Mouse (Mus musculus): ENCODE measurements around the gene Lgr6.

Lgr6 gene

DNA sequence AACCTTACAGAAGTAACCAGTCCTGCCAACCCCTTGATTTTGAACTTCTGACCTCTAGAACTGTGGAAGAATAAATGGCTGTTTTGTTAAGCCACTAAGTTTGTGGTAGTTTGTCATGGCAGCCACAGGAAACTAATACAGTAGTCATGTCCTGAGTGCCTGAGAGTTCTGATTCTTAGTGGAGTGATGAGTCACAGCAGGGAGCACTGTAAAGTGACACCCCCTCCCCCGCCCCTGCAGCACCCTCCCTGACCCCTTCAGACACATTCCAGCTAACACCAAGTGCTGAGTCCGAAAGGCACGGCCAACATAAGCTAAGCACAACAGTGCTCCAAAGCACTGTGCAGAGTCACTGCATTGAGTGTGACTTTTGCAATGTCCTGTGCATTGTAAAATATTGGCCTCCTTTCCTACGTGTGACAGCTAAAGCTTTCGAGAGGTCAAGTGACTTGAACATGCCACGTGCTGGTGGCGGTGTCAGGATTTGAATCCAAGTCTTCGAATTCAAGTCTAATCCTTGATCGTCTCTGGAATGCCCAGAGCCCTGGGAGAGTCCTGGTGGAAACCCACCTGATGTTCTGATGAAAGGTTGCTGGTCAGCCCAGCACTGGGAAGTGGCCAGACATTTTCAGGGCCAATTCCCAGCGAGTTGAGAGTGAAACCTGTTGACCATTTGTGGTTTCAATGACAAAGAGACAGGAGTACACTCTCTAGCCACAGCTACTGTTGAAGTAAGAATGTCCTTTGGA lies 88.0 kb downstream of the Lgr6 start:
- DNase-seq (ENCODE audit: low read depth, low spot score), result no peak

DNA sequence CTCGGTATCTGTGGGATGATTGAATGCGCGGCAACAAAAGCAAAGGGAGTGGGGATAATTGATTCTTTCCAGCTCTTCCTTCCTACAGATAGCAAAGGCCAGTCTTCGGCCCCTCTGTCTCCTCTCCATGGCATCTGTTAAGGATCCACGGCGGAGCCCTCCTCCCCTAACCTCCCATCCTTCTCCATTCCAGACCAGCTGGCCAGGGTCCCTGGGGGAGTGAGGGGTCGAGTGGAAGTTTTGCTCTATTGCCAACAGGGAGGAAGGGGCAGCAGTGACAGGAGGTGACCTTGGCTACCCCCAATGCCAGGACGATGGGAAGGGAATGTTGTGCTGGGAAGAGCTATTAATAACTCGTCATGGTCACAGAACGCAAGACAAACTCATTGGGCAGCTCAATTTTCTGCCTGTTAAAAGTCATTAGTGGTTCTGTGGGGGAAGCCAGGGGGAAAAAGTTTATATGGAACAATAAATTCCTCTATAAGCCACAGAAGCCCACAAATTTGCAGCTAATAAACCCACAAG lies 90.1 kb downstream of the Lgr6 start:
- no peak for DNase-seq (ENCODE audit: low read depth, low spot score)

DNA sequence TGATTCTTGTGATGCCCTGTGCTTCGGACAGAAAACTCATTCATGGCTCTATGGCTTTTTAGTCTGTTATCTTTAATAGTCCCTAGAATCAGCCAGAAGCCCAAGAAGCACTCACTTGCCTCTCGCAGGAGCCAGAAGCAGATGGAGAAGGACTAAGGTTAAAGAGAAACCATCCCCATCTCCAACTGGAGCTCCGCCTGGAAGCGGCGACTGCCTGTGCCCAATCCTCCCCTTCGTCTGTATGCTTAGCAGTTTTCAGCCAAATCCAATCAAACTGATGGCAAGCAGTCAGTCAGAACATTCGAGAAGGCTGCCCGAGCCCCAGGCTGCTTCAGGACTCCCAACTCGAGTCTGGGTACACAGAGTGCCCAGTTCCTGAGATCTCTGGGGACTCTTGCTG lies 92.6 kb downstream of the Lgr6 start:
- no peak for DNase-seq (ENCODE audit: low read depth, low spot score)

DNA sequence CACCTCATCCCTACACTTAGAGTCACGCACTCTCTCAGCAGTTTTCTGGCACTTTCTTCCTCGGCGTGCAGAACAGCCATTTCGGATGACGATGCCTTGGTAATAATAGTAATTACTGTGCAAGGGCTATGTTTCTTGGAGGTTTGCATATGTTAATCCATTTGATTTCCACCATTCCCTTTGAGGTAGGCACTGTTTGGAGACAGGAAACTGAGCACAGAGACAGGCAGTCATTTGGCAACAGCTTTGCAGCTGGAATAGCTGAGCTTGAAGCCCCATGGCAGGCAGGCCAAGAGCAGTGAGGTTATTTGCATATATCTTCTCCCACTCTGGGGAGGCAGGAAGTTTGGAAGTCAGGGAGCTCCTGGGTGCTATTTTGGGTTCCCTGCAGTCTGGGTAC lies 93.2 kb downstream of the Lgr6 start:
- no peak for DNase-seq (ENCODE audit: low read depth, low spot score)

DNA sequence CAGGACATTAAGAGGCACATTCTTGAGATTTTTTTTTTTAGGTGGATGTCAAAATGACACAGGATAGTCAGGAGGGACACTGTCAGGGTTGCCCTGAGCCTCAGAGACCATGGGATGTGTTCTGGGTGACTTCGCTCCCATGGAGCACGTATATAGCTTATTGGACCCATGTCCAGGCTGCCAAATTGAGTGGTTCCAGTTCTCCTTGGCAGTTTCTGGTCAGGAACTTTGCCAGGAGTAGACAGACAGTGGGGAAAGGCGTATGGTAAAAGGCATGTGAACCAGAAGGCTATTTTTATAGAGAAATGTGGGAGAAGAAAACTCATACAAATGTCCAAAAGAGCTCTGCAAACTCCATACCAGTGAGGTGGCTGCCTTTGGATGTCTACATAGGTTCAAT lies 95.2 kb downstream of the Lgr6 start:
- DNase-seq (ENCODE audit: low read depth, low spot score), result no peak

DNA sequence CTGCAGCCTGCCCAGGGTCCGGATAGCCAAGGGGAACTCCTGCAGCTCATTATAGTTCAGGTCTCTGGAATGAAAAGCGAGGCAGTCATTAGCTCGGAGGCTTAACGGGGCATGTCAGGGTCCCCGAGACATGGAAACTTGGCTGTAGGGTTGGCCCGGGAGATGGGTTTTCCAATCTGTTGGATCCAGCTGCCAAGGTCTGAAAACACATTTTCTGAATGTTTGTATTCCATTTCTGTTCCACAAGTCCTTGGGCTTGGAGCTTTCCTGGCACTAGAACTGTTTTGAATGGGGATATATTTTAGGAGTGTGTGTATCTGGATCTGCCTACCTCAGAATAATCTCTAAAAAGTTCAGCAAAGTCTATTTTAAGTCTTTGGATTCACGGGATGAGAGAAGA lies 99.4 kb downstream of the Lgr6 start:
- DNase-seq (ENCODE audit: low read depth, low spot score), result no peak

DNA sequence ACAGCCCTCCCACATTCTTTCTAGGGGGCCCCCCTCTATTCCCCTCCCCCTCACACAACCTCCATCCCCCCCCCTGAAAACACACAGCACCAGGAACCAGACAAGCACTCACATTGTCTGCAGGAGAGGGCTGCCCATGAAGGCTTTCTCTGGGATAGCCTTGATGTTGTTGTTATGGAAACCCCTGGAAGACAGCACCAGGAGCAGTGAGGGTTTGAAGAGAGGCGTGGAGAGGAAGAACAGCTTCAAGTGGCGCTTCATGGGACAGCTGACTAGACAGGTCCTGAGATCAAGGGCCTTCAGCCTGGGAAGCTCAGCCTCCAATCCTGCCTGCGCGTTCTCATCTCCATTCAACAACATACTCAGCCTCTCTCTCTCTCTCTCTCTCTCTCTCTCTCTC lies 101.7 kb downstream of the Lgr6 start:
- no peak for DNase-seq (ENCODE audit: low read depth, low spot score)

DNA sequence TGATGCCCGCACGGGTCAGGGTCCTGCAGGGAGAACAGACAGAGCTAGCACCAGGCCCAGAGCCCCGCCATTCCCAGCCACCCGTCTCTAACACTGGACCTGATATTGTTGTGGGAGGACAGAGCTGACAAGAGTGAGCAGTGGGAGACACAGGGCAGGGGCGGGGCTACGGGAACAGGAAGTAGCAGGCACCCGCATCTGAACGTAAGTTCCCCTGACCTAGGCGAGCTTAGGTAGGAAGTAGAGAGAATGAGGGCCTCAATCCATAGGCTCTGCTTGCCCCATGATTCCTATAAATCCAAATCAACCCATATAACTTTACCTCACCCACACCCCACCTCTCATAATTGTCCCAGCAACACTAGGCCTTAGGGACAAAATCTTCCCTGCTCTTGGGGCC lies 104.5 kb downstream of the Lgr6 start:
- DNase-seq (ENCODE audit: low read depth, low spot score), result no peak

DNA sequence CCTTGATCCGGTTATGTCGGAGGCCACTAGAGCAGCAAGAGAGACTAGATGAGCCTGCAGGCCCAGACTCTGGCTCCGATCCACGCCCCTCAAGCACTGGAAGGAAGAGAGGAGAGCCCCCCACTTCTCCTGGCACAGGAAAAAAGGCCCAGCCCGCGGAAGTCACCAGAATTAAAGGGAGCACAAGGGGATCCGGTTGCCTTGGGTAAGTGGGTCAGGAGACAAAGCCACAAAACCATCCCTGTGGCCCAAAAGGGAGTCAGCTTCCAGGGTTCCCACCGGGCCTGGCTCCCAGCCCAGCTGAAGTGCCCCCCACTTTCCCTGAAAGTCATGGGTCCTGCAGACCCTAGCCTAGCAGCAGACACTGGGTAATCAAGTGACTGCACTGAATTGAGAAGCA lies 106.8 kb downstream of the Lgr6 start:
- DNase-seq (ENCODE audit: low read depth, low spot score), result no peak

DNA sequence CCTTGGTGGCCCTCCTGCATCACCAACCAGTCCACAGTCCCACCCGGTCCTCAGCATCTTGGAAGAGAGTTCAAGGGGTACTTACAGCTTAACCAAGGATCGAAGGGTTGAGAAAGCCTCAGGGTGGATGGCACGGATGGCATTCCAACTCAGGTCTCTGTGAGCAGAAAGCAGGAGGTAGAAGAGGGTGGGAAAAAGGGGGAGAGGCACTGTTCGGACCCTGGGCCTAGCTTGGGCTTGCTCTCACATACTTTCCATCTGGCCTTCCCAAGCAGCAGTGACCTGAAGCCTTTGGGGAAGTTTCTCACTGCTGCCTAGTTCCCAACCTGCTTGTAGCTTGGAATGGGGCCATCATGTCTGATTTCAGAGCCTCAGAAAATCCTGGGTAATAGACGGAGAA lies 107.5 kb downstream of the Lgr6 start:
- DNase-seq (ENCODE audit: low read depth, low spot score), result no peak

DNA sequence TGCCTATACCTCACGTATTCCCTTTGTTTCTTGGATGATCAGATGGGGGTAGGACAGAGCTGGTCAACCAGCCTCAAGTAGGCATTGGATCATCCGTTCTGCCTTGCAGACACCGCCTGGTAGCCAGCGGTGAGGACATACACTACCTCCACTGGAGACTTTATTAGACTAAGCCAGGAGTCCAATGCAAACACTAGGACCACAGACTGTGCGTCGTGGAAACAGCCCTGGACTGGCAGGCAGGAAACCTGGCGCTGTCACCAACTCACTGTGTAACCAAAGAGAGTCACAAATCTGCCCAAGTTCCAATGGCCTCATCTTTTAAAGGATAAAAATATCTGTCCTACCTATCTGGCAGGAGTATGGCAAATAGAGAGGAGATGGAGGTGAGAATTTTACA lies 108.6 kb downstream of the Lgr6 start:
- no peak for DNase-seq (ENCODE audit: low read depth, low spot score)

DNA sequence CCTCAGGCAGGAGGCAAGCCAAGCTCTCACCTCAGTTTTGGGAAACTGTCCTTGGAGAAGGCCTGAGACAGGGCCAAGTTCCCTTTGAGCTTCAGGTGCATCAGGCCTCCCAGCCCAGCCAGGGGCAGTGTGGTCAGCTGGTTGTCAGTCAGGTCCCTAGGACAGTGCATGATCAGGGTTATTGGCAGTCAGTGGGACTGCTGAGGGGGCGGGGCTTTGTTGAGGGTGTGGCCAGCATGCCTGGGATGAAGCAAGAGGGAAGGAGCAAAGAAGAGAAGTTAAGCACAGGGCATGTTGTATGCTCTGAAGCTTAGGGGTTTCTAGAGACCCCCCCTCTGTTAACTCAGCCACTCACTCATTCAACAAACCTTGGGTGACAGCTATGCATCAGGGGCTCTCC lies 109.1 kb downstream of the Lgr6 start:
- DNase-seq (ENCODE audit: low read depth, low spot score), result no peak

DNA sequence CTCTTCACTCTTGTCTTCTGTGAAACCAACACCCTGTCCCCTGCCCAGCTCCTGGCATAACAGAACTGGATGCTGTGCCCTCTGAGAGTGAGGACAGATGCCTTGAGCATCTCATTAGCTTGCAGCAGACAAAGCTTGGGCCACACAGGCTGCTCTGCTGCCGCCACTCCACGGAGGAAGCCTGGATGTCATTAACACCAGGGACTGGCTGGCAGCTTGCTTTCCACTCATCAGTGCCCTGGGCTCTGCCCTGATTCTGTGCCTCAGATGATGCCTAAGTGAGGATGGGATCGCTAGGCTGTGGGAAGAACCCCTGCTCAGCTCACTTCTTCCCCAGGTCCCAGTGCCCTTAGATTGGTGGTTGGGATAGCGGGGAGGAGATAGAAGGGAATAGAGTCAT lies 109.6 kb downstream of the Lgr6 start:
- DNase-seq (ENCODE audit: low read depth, low spot score), result no peak

DNA sequence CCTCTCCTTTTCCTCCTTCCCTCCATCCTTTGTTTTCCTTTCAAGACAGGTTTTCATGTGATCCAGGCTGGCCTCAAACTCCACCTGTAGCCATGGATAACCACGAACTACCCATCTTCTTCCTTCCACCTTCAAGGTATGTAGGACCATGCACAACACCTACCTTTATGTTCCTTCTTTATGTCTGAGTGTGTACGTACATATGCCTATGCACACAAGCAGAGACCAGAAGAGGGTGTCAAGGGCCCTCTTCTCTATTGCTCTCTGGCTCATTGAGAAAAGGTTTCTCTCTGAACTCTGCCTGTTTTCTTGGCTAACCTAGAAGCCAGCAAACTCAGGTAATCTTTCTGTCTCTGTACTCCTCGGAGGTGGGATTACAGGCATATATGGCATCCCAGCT lies 110.3 kb downstream of the Lgr6 start:
- no peak for DNase-seq (ENCODE audit: low read depth, low spot score)

DNA sequence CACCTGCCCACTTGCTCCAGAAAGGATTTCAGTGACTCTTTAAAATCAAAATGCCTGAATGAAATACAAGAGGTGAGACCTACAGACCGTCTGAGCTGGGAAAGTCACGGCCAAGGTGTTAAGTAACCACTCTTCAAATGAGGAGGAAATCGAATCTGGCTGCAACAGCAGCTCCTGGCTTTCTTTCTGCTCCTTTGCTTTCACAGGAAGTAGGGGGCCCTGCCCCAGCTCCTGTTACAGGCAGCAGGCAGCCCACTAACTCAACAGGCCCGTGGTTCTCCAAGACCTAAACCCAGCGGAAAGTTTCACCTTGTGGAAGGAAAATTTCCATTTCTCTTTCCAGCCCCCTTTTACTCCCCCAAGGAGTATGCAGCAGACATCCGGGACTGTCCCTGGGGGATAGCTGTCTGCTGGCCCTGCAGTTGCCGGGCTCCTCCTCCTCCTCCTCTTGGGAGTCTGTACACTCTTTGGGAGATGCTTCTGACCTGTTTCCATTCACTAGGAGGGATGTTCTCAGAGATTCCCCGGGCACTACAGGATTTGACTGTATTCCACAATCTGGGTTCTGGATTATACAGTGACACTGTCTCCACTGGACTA lies 112.9 kb downstream of the Lgr6 start:
- DNase-seq (ENCODE audit: low read depth, low spot score), result no peak

DNA sequence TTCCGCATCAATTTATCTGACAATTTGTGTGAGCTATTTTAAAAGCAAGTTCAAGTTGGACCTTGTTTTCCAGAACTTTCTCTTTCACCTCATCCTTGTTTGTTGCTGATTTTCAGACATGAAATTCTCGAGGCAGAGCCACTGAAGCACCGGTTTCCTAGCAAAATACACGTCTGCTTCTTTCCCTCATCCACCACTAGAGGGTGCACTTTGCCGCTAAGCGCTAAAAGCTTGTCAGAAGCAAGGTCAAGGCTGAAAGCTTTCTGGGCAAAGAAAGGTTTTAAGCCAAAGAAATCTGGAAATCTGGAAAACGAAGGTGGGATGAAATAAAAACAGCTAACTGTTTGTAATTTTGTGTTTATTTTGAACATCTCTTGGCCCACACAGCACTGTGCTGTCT lies 115.7 kb downstream of the Lgr6 start:
- DNase-seq (ENCODE audit: low read depth, low spot score), result peak; percentile 64

DNA sequence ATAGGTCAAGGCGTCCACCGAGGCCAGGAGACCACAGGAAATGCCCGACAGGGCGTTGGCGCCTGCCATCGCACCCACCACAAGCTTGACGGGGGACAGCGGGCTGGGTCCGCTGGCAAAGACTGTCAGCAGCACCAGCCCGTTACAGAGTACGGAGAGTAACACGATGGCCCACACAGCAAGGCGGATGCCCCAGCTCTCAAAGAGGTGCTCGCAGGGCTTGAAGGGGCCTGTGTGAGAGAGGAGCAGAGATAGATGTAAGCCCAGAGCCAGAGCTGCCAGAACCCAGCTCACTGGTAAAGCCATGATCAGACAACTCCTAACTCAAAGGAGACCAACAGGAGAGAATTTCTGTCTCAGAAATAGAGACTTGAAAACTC lies 117.1 kb downstream of the Lgr6 start:
- no peak for DNase-seq (ENCODE audit: low read depth, low spot score)

DNA sequence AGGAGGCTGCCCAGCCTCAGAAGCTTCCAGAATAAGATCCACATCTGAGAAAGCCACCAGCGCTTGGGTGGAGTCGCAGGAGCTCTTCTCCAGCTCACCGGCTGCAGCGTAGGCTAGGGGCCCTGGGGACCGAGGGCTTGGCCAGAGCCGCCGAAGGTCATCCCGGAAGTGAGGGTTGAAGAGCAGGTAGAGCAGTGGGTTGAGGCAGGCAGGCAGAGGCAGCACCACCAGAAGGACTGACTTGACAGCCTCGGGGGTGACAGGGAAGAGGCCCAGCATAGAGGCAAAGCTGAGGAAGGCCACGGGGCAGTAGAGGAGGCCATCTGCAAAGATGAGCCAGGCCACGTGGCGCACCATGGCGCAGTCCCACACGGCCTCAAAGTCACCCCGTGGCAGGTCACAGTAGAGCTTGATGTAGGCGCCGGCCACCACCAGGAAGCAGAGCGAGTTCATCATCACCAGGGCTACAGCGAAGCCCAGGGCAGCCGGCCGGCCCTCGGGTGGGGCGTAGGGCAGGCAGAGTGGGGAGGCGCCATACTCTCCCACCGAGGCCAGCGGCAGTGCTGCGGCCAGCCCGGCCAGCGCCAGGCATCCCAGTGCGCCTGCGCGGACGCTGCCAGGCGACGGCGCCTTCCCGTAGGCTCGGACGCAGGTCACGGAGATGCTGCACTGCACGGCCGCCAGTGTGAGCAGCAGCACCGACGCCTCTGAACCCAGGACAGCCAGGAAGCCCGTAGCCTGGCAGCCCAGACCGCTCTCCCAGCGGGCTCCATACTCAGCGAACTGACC lies 117.7 kb downstream of the Lgr6 start:
- DNase-seq (ENCODE audit: low read depth, low spot score), result no peak

DNA sequence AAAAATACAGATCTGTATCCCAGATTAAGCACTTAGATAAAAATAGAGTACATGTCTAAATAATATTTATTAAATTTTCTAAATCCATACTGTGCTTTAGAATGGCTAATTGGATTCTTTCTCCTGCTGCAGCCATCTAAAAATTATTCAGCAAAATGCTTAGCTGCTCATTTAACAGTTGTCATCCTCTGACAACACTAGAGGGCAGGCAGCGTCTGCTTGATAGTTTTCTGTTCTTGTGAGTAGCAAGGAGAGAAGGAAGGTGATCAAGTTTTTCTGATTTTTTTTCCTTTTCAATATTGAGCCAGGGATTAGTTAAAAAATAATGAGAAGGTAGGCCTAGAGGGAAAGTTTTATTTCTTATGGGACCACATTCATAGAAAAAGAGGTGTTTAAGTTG lies 132.2 kb downstream of the Lgr6 start:
- no peak for DNase-seq (ENCODE audit: low read depth, low spot score)

DNA sequence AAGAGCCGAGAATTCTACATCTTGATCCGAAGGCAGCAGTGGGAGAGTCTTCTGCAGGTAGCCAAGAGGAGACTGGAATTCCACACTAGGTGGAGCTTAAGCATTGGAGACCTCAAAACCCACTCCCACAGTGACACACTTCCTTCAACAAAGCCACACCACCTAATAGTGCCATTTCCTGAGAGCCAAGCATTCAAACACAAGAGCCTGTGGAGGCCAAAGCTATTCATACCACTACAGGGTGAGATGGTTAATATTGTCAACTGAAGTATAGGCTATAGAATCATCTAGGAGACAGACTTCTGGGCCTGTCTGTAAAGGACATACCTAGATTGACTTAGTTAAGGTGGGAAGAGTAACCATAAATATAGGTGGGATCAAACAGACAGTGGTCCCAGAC lies 139.6 kb downstream of the Lgr6 start:
- DNase-seq (ENCODE audit: low read depth, low spot score), result no peak

DNA sequence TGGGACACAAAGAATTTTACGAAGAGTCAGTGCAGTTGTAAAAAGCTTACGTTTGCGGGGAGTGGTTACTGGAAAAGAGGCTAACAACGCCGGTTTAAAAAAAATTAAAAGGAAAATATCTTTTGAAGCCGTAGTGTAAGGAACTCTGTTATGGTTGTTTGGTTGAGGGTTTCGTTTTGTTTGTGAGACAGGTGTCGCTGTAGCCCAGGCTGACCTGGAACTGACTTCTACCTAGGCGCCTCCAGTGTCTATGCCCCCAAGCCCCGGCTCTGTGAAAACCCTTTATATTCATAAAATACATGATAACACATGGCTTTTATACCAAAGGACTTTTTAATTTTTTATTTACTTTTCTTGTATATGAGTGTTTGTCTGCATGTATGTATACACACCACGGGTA lies 142.3 kb downstream of the Lgr6 start:
- DNase-seq (ENCODE audit: low read depth, low spot score), result no peak

DNA sequence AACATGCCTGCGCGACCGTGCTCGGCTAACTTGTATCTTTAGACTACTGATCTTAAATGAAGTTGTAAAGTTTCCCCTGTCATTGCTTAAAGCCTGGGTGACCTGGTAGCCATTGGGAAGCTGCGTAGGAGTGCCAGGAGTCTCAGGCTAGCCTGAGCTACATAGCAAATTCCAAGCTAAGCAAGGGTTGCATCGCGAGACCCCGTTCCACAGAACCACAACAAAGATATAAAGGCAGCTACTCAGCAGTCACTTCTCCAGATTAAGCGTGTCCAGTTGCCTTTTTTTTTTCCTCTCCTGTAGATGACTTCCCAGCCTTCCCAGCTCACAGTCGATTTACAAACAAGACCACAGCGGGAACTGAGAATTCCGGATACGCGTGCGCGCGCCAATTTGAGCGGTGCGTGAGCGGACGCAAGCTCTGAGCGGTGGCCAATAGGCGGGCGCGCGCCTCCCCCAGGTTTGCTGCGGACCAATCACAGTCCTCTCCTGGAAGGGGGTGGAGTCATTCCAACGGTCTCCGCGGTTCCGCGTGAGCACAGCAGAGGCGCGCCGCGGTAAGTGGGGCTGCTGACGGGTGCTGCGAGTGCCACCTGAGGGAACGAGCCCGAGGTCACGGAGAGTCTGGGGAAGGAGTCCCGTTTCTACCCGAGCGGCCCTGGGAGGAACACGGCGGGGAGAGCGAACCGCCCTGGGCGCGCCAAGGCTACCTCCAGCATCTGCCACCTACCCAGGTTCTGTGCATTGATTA lies 142.8 kb downstream of the Lgr6 start, which contains the start of gene Ube2t:
Gene Ube2t, plus strand, starts transcription at position 513 of the 751 bp plus-strand sequence.
- peak; percentile 87 for DNase-seq (ENCODE audit: low read depth, low spot score)
